Mouse (Mus musculus) ES-E14 (cell line): Measurements from ENCODE around the gene Tnfrsf25. TPM values are rescaled to one million over a fixed set of nuclear protein-coding genes. Genes with fewer than 3 reads are reported as not detected.

Source experiments
- DNase-seq: peaks from one replicate; pipeline ENCODE4 v3.0.0-alpha.2; 2013; ENCODE audit warnings: low read depth, low spot score
- H3K27ac ChIP-seq: 2 replicates; pipeline ENCODE4 v1.5.1; 2012; ENCODE audit warnings: low read depth, mild to moderate bottlenecking, low read length, moderate library complexity, mixed read lengths; ENCODE audit not compliant: poor library complexity, insufficient read depth, severe bottlenecking
- H3K36me3 ChIP-seq: 2 replicates; pipeline ENCODE4 v1.6.1; 2012; ENCODE audit warnings: mild to moderate bottlenecking, low read length, moderate library complexity, mixed read lengths; ENCODE audit not compliant: control insufficient read depth, poor library complexity, insufficient read depth, severe bottlenecking
- H3K4me1 ChIP-seq, 2 experiments: fragments of 150-350 bp in 1 of 2; sonication (generic) in 1 of 2; 2 replicates each; pipeline ENCODE4 v1.6.1; 2012; ENCODE audit warnings: low read length in 2 of 2, mild to moderate bottlenecking in 1 of 2, mixed read lengths in 1 of 2; ENCODE audit not compliant: control insufficient read depth in 2 of 2, insufficient read depth in 2 of 2, poor library complexity in 1 of 2
- H3K4me3 ChIP-seq, 2 experiments: fragments of 150-350 bp in 1 of 2; sonication (generic) in 1 of 2; 2 replicates each; pipeline ENCODE4 v1.5.1; 2012; ENCODE audit warnings: low read length in 2 of 2, low read depth in 1 of 2, mild to moderate bottlenecking in 1 of 2, mixed read lengths in 1 of 2; ENCODE audit not compliant: insufficient read depth in 1 of 2, poor library complexity in 1 of 2, severe bottlenecking in 1 of 2
- H3K9ac ChIP-seq: 2 replicates; pipeline ENCODE4 v1.6.1; 2012; ENCODE audit warnings: low read depth, mild to moderate bottlenecking, low read length, mixed read lengths; ENCODE audit not compliant: poor library complexity, insufficient read depth, severe bottlenecking
- H3K9me3 ChIP-seq: fragments of 150-350 bp; sonication (generic); 2 replicates; pipeline ENCODE4 v1.6.1; 2012; ENCODE audit warnings: low read depth, mild to moderate bottlenecking, low read length; ENCODE audit not compliant: control insufficient read depth, insufficient read depth
- CHD2 ChIP-seq: IDR thresholded peaks from 2 replicates; pipeline ENCODE4 v1.6.1; 2014; ENCODE audit warnings: mild to moderate bottlenecking, low read depth, low read length, inconsistent platforms
- HCFC1 ChIP-seq: IDR thresholded peaks from 2 replicates; pipeline ENCODE4 v1.6.1; 2012; ENCODE audit warnings: low read length, inconsistent platforms, borderline replicate concordance; ENCODE audit not compliant: insufficient read depth
- MAFK ChIP-seq: IDR thresholded peaks from 2 replicates; pipeline ENCODE4 v1.6.1; 2014; ENCODE audit warnings: mild to moderate bottlenecking, low read depth, low read length, inconsistent platforms; ENCODE audit not compliant: insufficient read depth
- ZC3H11A ChIP-seq: IDR thresholded peaks from 2 replicates; pipeline ENCODE4 v1.6.1; 2012; ENCODE audit warnings: low read depth, mild to moderate bottlenecking, inconsistent platforms, low read length, borderline replicate concordance
- ZNF384 ChIP-seq: IDR thresholded peaks from 2 replicates; pipeline ENCODE4 v1.6.1; 2012; ENCODE audit warnings: low read depth, low read length, inconsistent platforms
- in situ Hi-C, 2 experiments: fragments of 600-800 bp; cut with MboI; formaldehyde crosslinking; loops; one replicate each; pipeline ENCODE4 v1.15.1; 2025; ENCODE audit warnings: low sequenced_read_pairs in 2 of 2, inconsistent platforms in 1 of 2; ENCODE audit not compliant: unreplicated experiment in 2 of 2
- total RNA-seq: library from RNA; depleted of rRNA; stranded (reverse); fragments of 300-350 nt; gene quantifications from 2 replicates; pipeline ENCODE4 v1.2.3, GENCODE M21; 2012

Gene Tnfrsf25
- total RNA-seq, 1 experiment = 3.8 TPM

- DNase-seq = no peak
- Histone ChIP-seq H3K9ac (no peak overlapping the region), H3K9me3 (no peaks in the 10 kb centered on the region), H3K36me3 (no peaks in the 10 kb centered on the region), H3K27ac (no peak overlapping the region), H3K4me1 (peaks cover 0 to 4% of the 10 kb centered on the region in 2 experiments; a peak in 1 of 4 replicates), H3K4me3 (no peak overlapping the region)
- TF ChIP-seq HCFC1 (no peak), ZC3H11A (no peak), MAFK (no peak), CHD2 (no peak), ZNF384 (no peak)
- in situ Hi-C loops = no loop called here
Observed at GRCm38 (mm10) chr4:152141521-152142135, 25.9 kb downstream of the Tnfrsf25 start.

GRCm38 (mm10) chr4:152143632-152144031 lies 27.9 kb downstream of the Tnfrsf25 start:
- Histone ChIP-seq H3K9me3 (no peaks in the 10 kb centered on the region), H3K27ac (no peak overlapping the region), H3K36me3 (no peaks in the 10 kb centered on the region), H3K9ac (no peak overlapping the region), H3K4me3 (no peak overlapping the region), H3K4me1 (peaks cover 0 to 3% of the 10 kb centered on the region in 2 experiments; a peak in 1 of 4 replicates)
- no peak for TF ChIP-seq MAFK
- no peak for TF ChIP-seq ZC3H11A
- no peak for TF ChIP-seq CHD2
- no peak for TF ChIP-seq ZNF384
- TF ChIP-seq HCFC1 = no peak
- no peak for DNase-seq
- in situ Hi-C loops = no loop called here

GRCm38 (mm10) chr4:152145473-152145872 lies 29.7 kb downstream of the Tnfrsf25 start:
- H3K9me3 ChIP-seq = no peaks in the 10 kb centered on the region
- H3K27ac ChIP-seq = no peak overlapping the region
- no peaks in the 10 kb centered on the region for H3K4me1 ChIP-seq
- no peak overlapping the region for H3K4me3 ChIP-seq
- TF ChIP-seq HCFC1 (no peak), CHD2 (no peak), ZC3H11A (no peak), ZNF384 (no peak), MAFK (no peak)
- H3K9ac ChIP-seq = no peak overlapping the region
- H3K36me3 ChIP-seq = no peaks in the 10 kb centered on the region
- DNase-seq = no peak
- in situ Hi-C loops = no loop called here

GRCm38 (mm10) chr4:152146033-152146827 lies 30.5 kb downstream of the Tnfrsf25 start:
- in situ Hi-C loops = no loop called here

More at GRCm38 (mm10) chr4:152146033-152146827, 30.5 kb downstream of the Tnfrsf25 start:
- no peak for DNase-seq
- Histone ChIP-seq H3K9ac (no peak overlapping the region), H3K9me3 (no peaks in the 10 kb centered on the region), H3K27ac (no peak overlapping the region), H3K4me3 (no peak overlapping the region), H3K4me1 (peaks cover 0 to 1% of the 10 kb centered on the region in 2 experiments; a peak in 1 of 4 replicates), H3K36me3 (no peaks in the 10 kb centered on the region)
- TF ChIP-seq CHD2 (no peak), ZC3H11A (no peak), HCFC1 (no peak), ZNF384 (no peak), MAFK (no peak)
